Mouse (Mus musculus): ENCODE data around the gene Gm43517. TPM values are rescaled to one million over a fixed set of nuclear protein-coding genes. Genes with fewer than 3 reads are reported as not detected.

Gene Gm43517
- total RNA-seq, 2 experiments from 2014 or later: not detected

GRCm38 (mm10) chr12:49385631-49385990 lies 637 bp downstream of the Gm43517 start:
- no peak for DNase-seq (ENCODE audit: low spot score)

- DNase-seq (ENCODE audit: low spot score): no peak
Measured at GRCm38 (mm10) chr12:49386081-49386805, 1.3 kb downstream of the Gm43517 start.

- no peak for DNase-seq (ENCODE audit: low spot score)
Measured at GRCm38 (mm10) chr12:49387856-49388598, 3.1 kb downstream of the Gm43517 start.

DNA sequence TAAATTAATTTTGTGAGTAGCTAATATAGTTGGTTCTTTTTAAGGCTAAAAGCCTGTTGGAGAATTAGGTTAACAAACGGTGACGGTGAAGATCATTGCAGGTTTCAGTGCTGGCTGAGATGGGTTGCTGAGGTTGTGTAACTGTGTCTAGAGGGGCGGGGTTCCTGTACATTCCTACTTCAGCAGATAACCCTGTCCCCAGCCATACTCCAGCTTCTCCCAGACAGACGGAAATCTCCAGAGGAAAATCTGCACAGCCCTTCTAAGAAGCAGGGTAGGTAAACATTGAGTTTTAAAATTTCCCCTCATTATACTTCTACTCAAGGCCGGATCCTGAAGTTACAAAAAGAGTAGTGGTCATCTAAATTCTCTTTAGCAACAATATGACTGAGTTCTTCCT lies 4.7 kb downstream of the Gm43517 start:
- DNase-seq (ENCODE audit: low spot score): no peak

DNA sequence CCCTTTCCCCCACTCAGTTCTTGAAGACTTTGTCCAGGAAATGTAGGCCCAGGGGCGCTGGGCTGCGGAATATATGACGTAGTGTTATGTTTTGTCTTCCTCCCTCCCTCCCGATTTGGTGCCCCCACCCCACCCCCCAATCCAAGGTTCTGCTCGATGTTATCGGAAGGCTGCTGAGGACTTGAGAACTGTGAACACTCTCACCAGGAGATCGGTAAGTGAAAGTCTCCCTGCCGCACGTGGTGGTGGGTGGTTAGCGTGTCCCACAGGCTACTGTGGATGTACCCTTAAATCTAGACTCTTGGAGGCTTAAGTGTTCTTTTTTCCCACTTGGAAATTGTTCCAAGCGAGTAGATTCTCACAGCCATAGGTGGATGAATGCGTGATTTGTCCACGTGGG lies 5.3 kb downstream of the Gm43517 start:
- DNase-seq (ENCODE audit: low spot score): no peak

GRCm38 (mm10) chr12:49390926-49391304 lies 5.9 kb downstream of the Gm43517 start:
- no peak for DNase-seq (ENCODE audit: low spot score)

GRCm38 (mm10) chr12:49391305-49392040 lies 6.5 kb downstream of the Gm43517 start:
- no peak for DNase-seq (ENCODE audit: low spot score)

GRCm38 (mm10) chr12:49392041-49392390 lies 7.0 kb downstream of the Gm43517 start:
- DNase-seq (ENCODE audit: low spot score): no peak

DNA sequence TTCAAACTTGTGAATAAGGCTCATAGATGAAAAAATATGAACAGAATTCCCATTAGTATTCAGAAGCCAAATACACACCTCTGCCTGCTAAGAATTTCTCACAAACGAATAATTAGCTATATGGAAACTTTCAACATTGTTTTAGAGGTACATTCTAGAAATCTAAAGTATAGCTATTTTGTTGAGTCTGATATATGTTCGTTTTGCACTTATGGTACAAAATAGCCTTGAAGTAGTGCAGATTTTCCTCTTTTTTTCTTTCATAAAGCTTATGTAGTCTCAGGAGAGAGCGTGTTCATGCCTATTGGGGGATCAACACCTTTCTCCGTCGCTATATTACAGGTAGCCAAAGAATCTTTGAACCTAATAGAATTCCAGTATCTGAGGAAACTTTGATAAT lies 7.9 kb downstream of the Gm43517 start:
- DNase-seq (ENCODE audit: low spot score): no peak

GRCm38 (mm10) chr12:49393639-49394038 lies 8.7 kb downstream of the Gm43517 start:
- no peak for DNase-seq (ENCODE audit: low spot score)

- no peak for DNase-seq (ENCODE audit: low spot score)
Measured at GRCm38 (mm10) chr12:49394181-49394580, 9.2 kb downstream of the Gm43517 start.

- no peak for DNase-seq (ENCODE audit: low spot score)
Measured at GRCm38 (mm10) chr12:49394836-49395235, 9.9 kb downstream of the Gm43517 start.

DNA sequence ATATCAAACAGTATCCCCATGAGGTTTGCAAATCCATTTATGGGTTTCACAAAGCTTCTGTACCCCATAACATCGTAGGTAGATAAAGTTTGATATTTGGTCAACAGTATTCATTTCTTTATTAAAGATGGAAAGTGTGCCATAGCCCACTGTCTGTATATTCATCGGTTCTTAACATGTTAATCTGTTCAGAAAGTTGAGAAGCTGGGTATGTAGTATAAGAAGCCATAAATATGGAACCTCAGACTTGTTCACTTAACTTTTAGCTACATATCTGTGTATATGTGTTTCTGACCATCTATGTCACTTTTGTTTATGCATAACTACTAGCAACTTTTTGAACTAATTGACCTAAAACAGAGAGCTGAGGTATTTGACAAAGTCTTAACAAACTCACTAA lies 11.0 kb downstream of the Gm43517 start:
- DNase-seq (ENCODE audit: low spot score): no peak

- no peak for DNase-seq (ENCODE audit: low spot score)
Measured at GRCm38 (mm10) chr12:49396776-49397175, 11.8 kb downstream of the Gm43517 start.

- DNase-seq (ENCODE audit: low spot score): no peak
Measured at GRCm38 (mm10) chr12:49397443-49398162, 12.6 kb downstream of the Gm43517 start.

GRCm38 (mm10) chr12:49398163-49398540 lies 13.2 kb downstream of the Gm43517 start:
- no peak for DNase-seq (ENCODE audit: low spot score)

GRCm38 (mm10) chr12:49398636-49399035 lies 13.7 kb downstream of the Gm43517 start:
- DNase-seq (ENCODE audit: low spot score): no peak

DNA sequence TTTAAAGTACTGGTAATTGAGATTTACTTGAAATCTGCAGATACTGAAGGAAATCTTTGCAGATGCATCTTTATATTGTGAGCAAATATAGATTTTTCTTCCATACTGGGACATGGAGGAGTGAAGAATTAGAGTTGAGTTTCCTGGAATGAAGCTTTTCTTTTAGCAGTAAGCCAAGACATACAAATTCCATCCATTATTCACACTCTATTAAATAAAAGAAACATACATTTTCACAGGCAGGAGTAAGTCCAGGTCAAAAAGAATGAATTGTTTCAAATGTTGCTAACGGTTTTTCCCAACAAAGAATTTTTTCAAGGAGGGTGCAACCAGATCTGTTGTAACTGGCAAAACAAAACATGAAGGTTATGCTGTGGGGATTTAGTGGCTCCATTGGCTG lies 14.6 kb downstream of the Gm43517 start:
- DNase-seq (ENCODE audit: low spot score): no peak

GRCm38 (mm10) chr12:49400036-49400852 lies 15.3 kb downstream of the Gm43517 start:
- no peak for DNase-seq (ENCODE audit: low spot score)

DNA sequence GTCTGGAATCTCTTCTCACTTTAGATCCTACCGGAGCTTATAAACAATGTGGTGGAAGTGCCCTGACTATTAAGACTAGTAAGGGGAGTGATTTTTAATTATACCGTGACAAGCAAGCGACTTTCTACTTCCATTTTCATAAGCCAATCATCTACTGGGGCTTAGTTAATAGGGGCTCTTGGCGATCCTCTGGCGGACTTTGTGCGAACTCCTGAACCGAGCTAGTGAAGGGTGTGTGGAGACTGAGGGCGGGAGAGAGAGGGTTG lies 15.8 kb downstream of the Gm43517 start:
- no peak for DNase-seq (ENCODE audit: low spot score)

DNA sequence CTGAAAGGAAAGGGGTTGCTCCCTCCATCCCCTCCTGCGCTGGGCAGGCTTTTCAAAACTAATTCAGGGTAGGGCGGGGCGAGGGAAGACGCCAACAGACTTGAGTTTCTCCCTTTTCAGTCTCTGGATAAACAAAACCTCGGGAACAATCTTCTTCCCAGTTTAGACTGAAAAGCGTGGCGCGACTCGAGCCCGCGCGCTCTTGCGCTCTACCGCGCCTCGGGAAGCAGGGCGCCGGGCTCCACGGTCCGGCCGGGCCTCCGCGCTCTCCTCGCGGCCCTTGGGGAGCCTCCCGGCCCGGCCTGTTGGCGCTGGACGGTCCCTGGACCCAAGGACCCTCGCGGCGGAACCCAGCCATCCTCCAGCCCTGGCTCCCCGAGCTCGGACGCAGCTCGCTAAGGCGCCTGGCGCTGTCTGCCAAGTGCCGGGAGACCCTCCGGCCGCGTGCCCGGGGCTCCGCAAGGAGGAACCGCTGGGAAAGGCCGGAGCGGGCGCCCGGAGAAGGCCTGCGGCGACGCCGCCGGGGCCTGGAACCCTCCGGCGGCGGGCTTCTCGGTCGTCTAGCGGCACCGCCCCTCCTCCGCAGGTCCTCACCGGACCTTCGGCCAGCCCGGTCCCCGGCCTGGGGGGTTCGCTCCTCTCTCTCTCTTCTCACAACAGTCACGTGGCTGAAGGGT lies 16.3 kb downstream of the Gm43517 start:
- DNase-seq (ENCODE audit: low spot score): no peak

Measured in gastrocnemius, adult 18-20 months (tissue).